Mouse (Mus musculus): ENCODE results near the gene Mcl1. TPM values are rescaled to one million over a fixed set of nuclear protein-coding genes. Genes with fewer than 3 reads are reported as not detected.
A peak's percentile ranks its signal among the peaks of the same experiment; 100 is the strongest.
"Not testable (repeated sequence)": the region's sequence is repeated elsewhere in the genome, so short reads cannot be mapped to it uniquely, and the experiment has no call there.

Mcl1 gene
- 10 to 100 TPM; 96.0 to 99.4 TPM for total RNA-seq (2021)
- long read RNA-seq, experiment 1, transcript Mcl1-201 (3 exons, 3,418 nt) = major isoform, 73 of 90 reads
- long read RNA-seq, experiment 1, partial matches to known transcripts = 11 of 90 reads
- long read RNA-seq, experiment 1, other reads (novel, unspliced or antisense) = 6 of 90 reads
- long read RNA-seq, experiment 2, transcript Mcl1-201 (3 exons, 3,418 nt) = major isoform, 44 of 61 reads
- long read RNA-seq, experiment 2, partial matches to known transcripts = 16 of 61 reads
- long read RNA-seq, experiment 2, other reads (novel, unspliced or antisense) = 1 of 61 reads

GRCm38 (mm10) chr3:95658236-95658867 lies at the start of gene Mcl1:
Mcl1 (plus strand) TSS chr3:95658788.
- DNase-seq (ENCODE audit: low spot score) = peak; percentile 96

- no peak for DNase-seq (ENCODE audit: low spot score)
Measured at GRCm38 (mm10) chr3:95609195-95609594, 49.4 kb upstream of the Mcl1 start.

- no peak for DNase-seq (ENCODE audit: low spot score)
Measured at GRCm38 (mm10) chr3:95613996-95614395, 44.6 kb upstream of the Mcl1 start.

GRCm38 (mm10) chr3:95618511-95618910 lies 40.1 kb upstream of the Mcl1 start:
- no peak for DNase-seq (ENCODE audit: low spot score)

- DNase-seq (ENCODE audit: low spot score) = no peak
Measured at GRCm38 (mm10) chr3:95621241-95621640, 37.3 kb upstream of the Mcl1 start.

- DNase-seq (ENCODE audit: low spot score) = not testable (repeated sequence)
Measured at GRCm38 (mm10) chr3:95622421-95622820, 36.2 kb upstream of the Mcl1 start.

GRCm38 (mm10) chr3:95623551-95623950 lies 35.0 kb upstream of the Mcl1 start:
- DNase-seq (ENCODE audit: low spot score) = no peak

GRCm38 (mm10) chr3:95623991-95624515 lies 34.5 kb upstream of the Mcl1 start:
- not testable (repeated sequence) for DNase-seq (ENCODE audit: low spot score)

- peak; percentile 98 for DNase-seq (ENCODE audit: low spot score)
Measured at GRCm38 (mm10) chr3:95624628-95625503, 33.7 kb upstream of the Mcl1 start, which contains the start of gene Ensa. Ensa (plus strand) TSS chr3:95624993.

- no peak for DNase-seq (ENCODE audit: low spot score)
Measured at GRCm38 (mm10) chr3:95627763-95628162, 30.8 kb upstream of the Mcl1 start.

- DNase-seq (ENCODE audit: low spot score) = peak; percentile 24
Measured at GRCm38 (mm10) chr3:95629755-95630154, 28.8 kb upstream of the Mcl1 start.

GRCm38 (mm10) chr3:95630856-95631255 lies 27.7 kb upstream of the Mcl1 start:
- DNase-seq (ENCODE audit: low spot score) = no peak

GRCm38 (mm10) chr3:95631304-95631703 lies 27.3 kb upstream of the Mcl1 start:
- no peak for DNase-seq (ENCODE audit: low spot score)

- no peak for DNase-seq (ENCODE audit: low spot score)
Measured at GRCm38 (mm10) chr3:95632648-95633588, 25.7 kb upstream of the Mcl1 start.

GRCm38 (mm10) chr3:95635636-95636035 lies 23.0 kb upstream of the Mcl1 start:
- DNase-seq (ENCODE audit: low spot score) = no peak

- no peak for DNase-seq (ENCODE audit: low spot score)
Measured at GRCm38 (mm10) chr3:95636072-95636471, 22.5 kb upstream of the Mcl1 start.

- no peak for DNase-seq (ENCODE audit: low spot score)
Measured at GRCm38 (mm10) chr3:95639694-95640093, 18.9 kb upstream of the Mcl1 start.

GRCm38 (mm10) chr3:95643097-95643496 lies 15.5 kb upstream of the Mcl1 start:
- no peak for DNase-seq (ENCODE audit: low spot score)

GRCm38 (mm10) chr3:95645313-95646235 lies 13.0 kb upstream of the Mcl1 start:
- DNase-seq (ENCODE audit: low spot score) = no peak

- DNase-seq (ENCODE audit: low spot score) = no peak
Measured at GRCm38 (mm10) chr3:95648016-95648415, 10.6 kb upstream of the Mcl1 start.

Data from gastrocnemius, adult 18-20 months (tissue).